Mouse (Mus musculus): Measurements from ENCODE around the gene Scn1b. TPM values are rescaled to one million over a fixed set of nuclear protein-coding genes. Genes with fewer than 3 reads are reported as not detected.

The Scn1b gene
- total and polyA plus RNA-seq, 3 experiments, result 0.30 TPM; not detected in 2

DNA sequence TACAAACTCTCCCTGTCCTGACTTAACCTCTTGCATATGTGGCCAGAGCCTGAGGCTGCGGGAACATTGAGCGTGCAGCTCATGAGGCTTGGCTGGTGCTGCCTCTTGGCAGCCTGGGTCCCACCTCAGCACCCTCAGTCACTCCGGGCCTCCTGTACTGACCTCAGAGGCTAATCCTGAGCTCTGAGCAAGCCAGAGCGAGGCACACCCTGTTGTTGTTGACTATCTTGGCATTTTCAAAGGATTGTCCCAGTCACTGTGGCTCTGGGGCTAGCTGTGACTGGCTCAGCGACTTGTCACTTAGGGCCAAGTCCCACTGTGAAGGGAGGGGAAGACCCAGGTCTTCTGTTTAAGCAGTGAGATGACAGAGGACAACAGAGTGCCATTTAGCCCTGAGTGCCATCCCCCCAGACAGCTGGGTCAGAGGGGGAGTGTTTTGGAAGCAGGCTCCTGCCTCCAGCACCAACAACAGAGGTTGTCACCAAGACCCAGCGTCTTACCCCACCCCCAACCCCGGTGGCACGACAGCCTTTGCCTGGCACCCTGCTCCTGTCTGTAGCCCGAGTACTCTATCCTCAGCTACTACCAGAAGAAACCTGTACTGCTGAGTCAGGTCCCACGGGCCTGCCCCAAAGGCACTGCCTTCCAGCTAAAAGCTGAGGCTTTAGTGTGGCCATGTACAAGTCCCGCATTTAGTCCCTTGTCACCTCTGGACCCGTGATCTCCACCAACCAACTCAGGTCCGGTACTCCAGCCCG lies 43.8 kb downstream of the Scn1b start:
- H3K27ac ChIP-seq (ENCODE audit: insufficient read depth, low read depth), result no peak overlapping the region
- no peak overlapping the region for H3K9ac ChIP-seq (ENCODE audit: insufficient read depth, low read depth)
- peaks cover 7% of the 10 kb centered on the region for H3K27me3 ChIP-seq (replicated peaks)
- no peaks in the 10 kb centered on the region for H3K79me2 ChIP-seq (replicated peaks; ENCODE audit: control insufficient read depth, extremely low read depth, insufficient read depth, poor library complexity, severe bottlenecking)
- TF ChIP-seq POLR2A (IDR thresholded peaks at IDR 0.05; ENCODE audit: low read depth, low read length) (no peak), NELFE (IDR thresholded peaks at IDR 0.05; ENCODE audit: low read depth, low read length) (no peak), CHD1 (IDR thresholded peaks at IDR 0.05; ENCODE audit: low read depth, low read length) (no peak), CTCF (conservative IDR thresholded peaks at IDR 0.05 in 1 of 2, IDR thresholded peaks at IDR 0.05 in 1 of 2; ENCODE audit: low read depth in 2 of 2, low read length in 2 of 2) (no peak), UBTF (IDR thresholded peaks at IDR 0.05; ENCODE audit: low read depth, low read length) (no peak), HCFC1 (IDR thresholded peaks at IDR 0.05; ENCODE audit: low read depth, low read length) (no peak)
- peaks cover 0 to 7% of the 10 kb centered on the region in 2 experiments; a peak in 2 of 4 replicates for H3K4me1 ChIP-seq (ENCODE audit: control insufficient read depth in 1 of 2, insufficient read depth in 2 of 2)
- H3K4me2 ChIP-seq (ENCODE audit: insufficient read depth, low read depth, poor library complexity, severe bottlenecking), result no peak overlapping the region
- no peaks in the 10 kb centered on the region for H3K36me3 ChIP-seq (replicated peaks in 1 of 2; ENCODE audit: control insufficient read depth in 1 of 2, insufficient read depth in 1 of 2, low read length in 1 of 2)
- H3K9me3 ChIP-seq (replicated peaks; ENCODE audit: low read length), result peaks cover 6% of the 10 kb centered on the region
- in situ Hi-C loops (cut with MboI; ENCODE audit: low pct_ligation_motif_present, low pct_unique_long_range_greater_than_20kb, low sequenced_read_pairs), result no loop called here
- dilution Hi-C loops (cut with MboI; ENCODE audit: extremely low pct_ligation_motif_present, extremely low pct_unique_long_range_greater_than_20kb, low sequenced_read_pairs), result no loop called here
- H3K4me3 ChIP-seq (replicated peaks in 1 of 3; ENCODE audit: low read depth in 2 of 3, low read length in 2 of 3, poor library complexity in 1 of 3), result no peak overlapping the region
- DNase-seq (ENCODE audit: extremely low read depth), result no peak

DNA sequence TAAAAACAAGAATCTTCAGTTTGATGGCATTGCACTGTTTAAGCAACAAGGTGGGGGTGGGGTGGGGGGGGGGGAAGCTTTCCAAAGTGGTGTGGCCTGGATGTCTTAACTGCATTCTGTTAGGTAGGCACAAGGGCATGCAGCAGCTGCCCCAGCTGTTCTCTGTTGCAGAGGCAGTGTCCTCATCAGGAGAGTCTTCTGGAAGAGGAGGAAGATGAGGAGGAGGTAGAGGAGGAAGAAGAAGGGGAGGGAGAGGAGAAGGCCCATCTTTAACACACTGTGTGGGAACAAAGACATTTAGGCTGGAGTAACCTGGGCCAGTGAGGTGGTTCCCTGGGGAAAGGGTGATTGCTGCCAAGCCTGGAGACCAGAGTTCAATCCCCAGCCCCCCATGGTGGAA lies 44.7 kb downstream of the Scn1b start:
- Histone ChIP-seq H3K4me1 (ENCODE audit: control insufficient read depth in 1 of 2, insufficient read depth in 2 of 2) (peaks cover 0 to 7% of the 10 kb centered on the region in 2 experiments; a peak in 2 of 4 replicates), H3K27me3 (replicated peaks) (peaks cover 10% of the 10 kb centered on the region), H3K36me3 (replicated peaks in 1 of 2; ENCODE audit: control insufficient read depth in 1 of 2, insufficient read depth in 1 of 2, low read length in 1 of 2) (no peaks in the 10 kb centered on the region), H3K9me3 (replicated peaks; ENCODE audit: low read length) (peaks cover 6% of the 10 kb centered on the region), H3K4me2 (ENCODE audit: insufficient read depth, low read depth, poor library complexity, severe bottlenecking) (no peak overlapping the region), H3K9ac (ENCODE audit: insufficient read depth, low read depth) (no peak overlapping the region), H3K79me2 (replicated peaks; ENCODE audit: control insufficient read depth, extremely low read depth, insufficient read depth, poor library complexity, severe bottlenecking) (no peaks in the 10 kb centered on the region), H3K4me3 (replicated peaks in 1 of 3; ENCODE audit: low read depth in 2 of 3, low read length in 2 of 3, poor library complexity in 1 of 3) (no peak overlapping the region), H3K27ac (ENCODE audit: insufficient read depth, low read depth) (no peak overlapping the region)
- no peak for TF ChIP-seq HCFC1 (IDR thresholded peaks at IDR 0.05; ENCODE audit: low read depth, low read length)
- TF ChIP-seq ZMIZ1 (IDR thresholded peaks at IDR 0.05; ENCODE audit: low read depth, low read length), result no peak
- no peak for TF ChIP-seq MAZ (IDR thresholded peaks at IDR 0.05; ENCODE audit: low read depth, low read length)
- TF ChIP-seq ZNF384 (IDR thresholded peaks at IDR 0.05; ENCODE audit: low read depth, low read length), result no peak
- no peak for TF ChIP-seq GABPA (IDR thresholded peaks at IDR 0.05; ENCODE audit: insufficient replicate concordance, low read depth, low read length)
- no peak for TF ChIP-seq KAT2A (IDR thresholded peaks at IDR 0.05; ENCODE audit: insufficient replicate concordance, low read length)
- TF ChIP-seq ZKSCAN1 (IDR thresholded peaks at IDR 0.05; ENCODE audit: borderline replicate concordance, low read depth, low read length), result no peak
- TF ChIP-seq ZC3H11A (IDR thresholded peaks at IDR 0.05; ENCODE audit: low read depth, low read length), result no peak
- TF ChIP-seq JUN (IDR thresholded peaks at IDR 0.05; ENCODE audit: insufficient read depth, low read depth, low read length), result no peak
- TF ChIP-seq EP300 (IDR thresholded peaks at IDR 0.05; ENCODE audit: low read length), result no peak
- TF ChIP-seq IRF4 (IDR thresholded peaks at IDR 0.05; ENCODE audit: low read depth, low read length), result no peak
- TF ChIP-seq JUND (conservative IDR thresholded peaks at IDR 0.05; ENCODE audit: low read depth, low read length), result no peak
- TF ChIP-seq USF1 (IDR thresholded peaks at IDR 0.05; ENCODE audit: low read depth, low read length), result no peak
- TF ChIP-seq POLR2A (IDR thresholded peaks at IDR 0.05; ENCODE audit: low read depth, low read length), result no peak
- no peak for TF ChIP-seq UBTF (IDR thresholded peaks at IDR 0.05; ENCODE audit: low read depth, low read length)
- TF ChIP-seq POLR2AphosphoS2 (IDR thresholded peaks at IDR 0.05; ENCODE audit: low read depth, low read length), result no peak
- TF ChIP-seq ETS1 (conservative IDR thresholded peaks at IDR 0.05; ENCODE audit: low read depth, low read length), result no peak
- TF ChIP-seq MYC (IDR thresholded peaks at IDR 0.05; ENCODE audit: low read depth, low read length), result no peak
- no peak for TF ChIP-seq MAFK (IDR thresholded peaks at IDR 0.05; ENCODE audit: insufficient replicate concordance, low read length)
- no peak for DNase-seq (ENCODE audit: extremely low read depth)
- in situ Hi-C loops (cut with MboI; ENCODE audit: low pct_ligation_motif_present, low pct_unique_long_range_greater_than_20kb, low sequenced_read_pairs), result no loop called here
- dilution Hi-C loops (cut with MboI; ENCODE audit: extremely low pct_ligation_motif_present, extremely low pct_unique_long_range_greater_than_20kb, low sequenced_read_pairs), result no loop called here
